Mouse (Mus musculus) midbrain, embryonic 10.5 days (tissue): ENCODE data around the gene Plcl2. TPM values are rescaled to one million over a fixed set of nuclear protein-coding genes. Genes with fewer than 3 reads are reported as not detected.
A peak's percentile ranks its signal among the peaks of the same experiment; 100 is the strongest.

Source experiments
- DNase-seq: peaks from one replicate; pipeline ENCODE4 v3.0.0-alpha.2; 2017; ENCODE audit warnings: low spot score
- H3K27ac ChIP-seq: fragments of 300-500 bp; sonication (generic); replicated peaks from 2 replicates; pipeline ENCODE4 v1.5.1; 2016; ENCODE audit warnings: mild to moderate bottlenecking
- H3K27me3 ChIP-seq: fragments of 300-500 bp; sonication (generic); 2 replicates; pipeline ENCODE4 v1.6.1; 2016; ENCODE audit warnings: low read depth, mild to moderate bottlenecking; ENCODE audit not compliant: poor library complexity, severe bottlenecking
- H3K36me3 ChIP-seq: fragments of 300-500 bp; sonication (generic); 2 replicates; pipeline ENCODE4 v1.6.1; 2016; ENCODE audit warnings: mild to moderate bottlenecking, moderate library complexity
- H3K4me1 ChIP-seq: fragments of 300-500 bp; sonication (generic); 2 replicates; pipeline ENCODE4 v1.6.1; 2016
- H3K4me3 ChIP-seq: fragments of 300-500 bp; sonication (generic); 2 replicates; pipeline ENCODE4 v1.5.1; 2016; ENCODE audit warnings: mild to moderate bottlenecking, moderate library complexity
- H3K9me3 ChIP-seq: fragments of 300-500 bp; sonication (generic); replicated peaks from 2 replicates; pipeline ENCODE4 v1.6.1; 2016; ENCODE audit warnings: mild to moderate bottlenecking
- WGBS: fragments of 180-500 bp; shearing (Covaris S2); methylation state at CpG from one replicate; pipeline ENCODE4 v1.1.7; 2016; 5-methylcytosine and 5-hydroxymethylcytosine counted together
- polyA plus RNA-seq: library from polyadenylated mRNA; unstranded; fragments of >200 nt; fragmentation: Nextera tagmentation; extraction: Ambion mirVana; gene quantifications from 2 replicates; pipeline ENCODE4 v1.2.1, GENCODE M21; 2016

Plcl2 gene
- polyA plus RNA-seq, 1 experiment from 2014 or later, result 3.8 TPM

GRCm38 (mm10) chr17:50505910-50506634, 3.1 kb upstream of the Plcl2 start:
- Histone ChIP-seq H3K9me3 (no peaks in the 10 kb centered on the region), H3K27ac (no peak overlapping the region), H3K4me1 (peaks cover 20% of the 10 kb centered on the region), H3K27me3 (peaks cover 16% of the 10 kb centered on the region), H3K4me3 (no peak overlapping the region), H3K36me3 (no peaks in the 10 kb centered on the region)
- DNase-seq, result no peak
- WGBS, result 88% methylated on average over 10 of the region's 10 CpGs

- H3K4me1 ChIP-seq, result peaks cover 22% of the 10 kb centered on the region
- no peaks in the 10 kb centered on the region for H3K36me3 ChIP-seq
- peaks cover 16% of the 10 kb centered on the region for H3K27me3 ChIP-seq
- DNase-seq, result no peak
- H3K4me3 ChIP-seq, result no peak overlapping the region
- WGBS, result 89% methylated on average over 13 of the region's 13 CpGs
- H3K27ac ChIP-seq, result no peak overlapping the region
- H3K9me3 ChIP-seq, result no peaks in the 10 kb centered on the region
Measured at GRCm38 (mm10) chr17:50506861-50507321, 2.3 kb upstream of the Plcl2 start.

- Histone ChIP-seq H3K4me1 (peaks cover 22% of the 10 kb centered on the region), H3K36me3 (no peaks in the 10 kb centered on the region), H3K27me3 (peaks cover 16% of the 10 kb centered on the region), H3K27ac (peak overlapping the region; percentile 96), H3K9me3 (no peaks in the 10 kb centered on the region), H3K4me3 (peak overlapping the region; percentile 87)
- no peak for DNase-seq
- WGBS, result 13% methylated on average over 18 of the region's 18 CpGs
Measured at GRCm38 (mm10) chr17:50508055-50508774, 988 bp upstream of the Plcl2 start.

- DNase-seq, result peak; percentile 90
- H3K27me3 ChIP-seq, result peaks cover 16% of the 10 kb centered on the region
- H3K4me3 ChIP-seq, result peak overlapping the region; percentile 87
- peak overlapping the region; percentile 96 for H3K27ac ChIP-seq
- no peaks in the 10 kb centered on the region for H3K36me3 ChIP-seq
- under 1% methylated on average over 55 of the region's 72 CpGs for WGBS
- no peaks in the 10 kb centered on the region for H3K9me3 ChIP-seq
- peaks cover 23% of the 10 kb centered on the region for H3K4me1 ChIP-seq
Measured at GRCm38 (mm10) chr17:50508775-50509250, 390 bp upstream of the Plcl2 start.

- WGBS, result 53% methylated on average over 2 of the region's 2 CpGs
- no peak for DNase-seq
- peak overlapping the region; percentile 96; the same call in 1 of the 2 replicates for H3K27ac ChIP-seq
Measured at GRCm38 (mm10) chr17:50510279-50510678, 1.1 kb downstream of the Plcl2 start.

GRCm38 (mm10) chr17:50510741-50511140, 1.5 kb downstream of the Plcl2 start:
- no peak overlapping the region for H3K27ac ChIP-seq
- H3K4me1 ChIP-seq, result peaks cover 37% of the 10 kb centered on the region
- H3K9me3 ChIP-seq, result no peaks in the 10 kb centered on the region
- H3K4me3 ChIP-seq, result peak overlapping the region; percentile 87
- H3K27me3 ChIP-seq, result peaks cover 16% of the 10 kb centered on the region
- DNase-seq, result no peak
- H3K36me3 ChIP-seq, result no peaks in the 10 kb centered on the region
- 84% methylated on average over 1 of the region's 1 CpGs for WGBS

More at GRCm38 (mm10) chr17:50510279-50510678, 1.1 kb downstream of the Plcl2 start:
- Histone ChIP-seq H3K27me3 (peaks cover 16% of the 10 kb centered on the region), H3K4me3 (peak overlapping the region; percentile 87), H3K9me3 (no peaks in the 10 kb centered on the region), H3K36me3 (no peaks in the 10 kb centered on the region), H3K4me1 (peaks cover 36% of the 10 kb centered on the region)

- no peak for DNase-seq
- Histone ChIP-seq H3K4me3 (no peak overlapping the region), H3K27ac (no peak overlapping the region), H3K27me3 (peaks cover 11% of the 10 kb centered on the region), H3K4me1 (peaks cover 47% of the 10 kb centered on the region), H3K36me3 (no peaks in the 10 kb centered on the region), H3K9me3 (no peaks in the 10 kb centered on the region)
- 88% methylated on average over 5 of the region's 5 CpGs for WGBS
Measured at GRCm38 (mm10) chr17:50512222-50512621, 3.0 kb downstream of the Plcl2 start.

GRCm38 (mm10) chr17:50512841-50513240, 3.6 kb downstream of the Plcl2 start:
- DNase-seq, result no peak
- H3K36me3 ChIP-seq, result no peaks in the 10 kb centered on the region
- peaks cover 47% of the 10 kb centered on the region for H3K4me1 ChIP-seq
- WGBS, result 93% methylated on average over 7 of the region's 7 CpGs
- H3K9me3 ChIP-seq, result no peaks in the 10 kb centered on the region
- no peak overlapping the region for H3K4me3 ChIP-seq
- peaks cover 6% of the 10 kb centered on the region for H3K27me3 ChIP-seq
- H3K27ac ChIP-seq, result no peak overlapping the region

- H3K4me1 ChIP-seq, result peaks cover 46% of the 10 kb centered on the region
- peaks cover 1% of the 10 kb centered on the region; the same call in 1 of the 2 replicates for H3K27me3 ChIP-seq
- 97% methylated on average over 7 of the region's 7 CpGs for WGBS
- H3K27ac ChIP-seq, result no peak overlapping the region
- no peaks in the 10 kb centered on the region for H3K36me3 ChIP-seq
- no peaks in the 10 kb centered on the region for H3K9me3 ChIP-seq
- no peak overlapping the region for H3K4me3 ChIP-seq
- DNase-seq, result no peak
Measured at GRCm38 (mm10) chr17:50513376-50513775, 4.2 kb downstream of the Plcl2 start.

- 80% methylated on average over 7 of the region's 7 CpGs for WGBS
- Histone ChIP-seq H3K4me3 (no peak overlapping the region), H3K36me3 (no peaks in the 10 kb centered on the region), H3K9me3 (no peaks in the 10 kb centered on the region), H3K4me1 (peaks cover 42% of the 10 kb centered on the region), H3K27me3 (no peaks in the 10 kb centered on the region), H3K27ac (no peak overlapping the region)
- no peak for DNase-seq
Measured at GRCm38 (mm10) chr17:50514012-50514411, 4.8 kb downstream of the Plcl2 start.

- peaks cover 29% of the 10 kb centered on the region for H3K4me1 ChIP-seq
- H3K27me3 ChIP-seq, result no peaks in the 10 kb centered on the region
- H3K27ac ChIP-seq, result no peak overlapping the region
- H3K4me3 ChIP-seq, result no peak overlapping the region
- no peaks in the 10 kb centered on the region for H3K9me3 ChIP-seq
- DNase-seq, result no peak
- WGBS, result 83% methylated on average over 4 of the region's 4 CpGs
- H3K36me3 ChIP-seq, result no peaks in the 10 kb centered on the region
Measured at GRCm38 (mm10) chr17:50515926-50516325, 6.7 kb downstream of the Plcl2 start.

- no peak overlapping the region for H3K4me3 ChIP-seq
- peaks cover 25% of the 10 kb centered on the region for H3K4me1 ChIP-seq
- no peaks in the 10 kb centered on the region for H3K27me3 ChIP-seq
- DNase-seq, result no peak
- H3K36me3 ChIP-seq, result no peaks in the 10 kb centered on the region
- no peaks in the 10 kb centered on the region for H3K9me3 ChIP-seq
- WGBS, result 87% methylated on average over 6 of the region's 6 CpGs
- no peak overlapping the region for H3K27ac ChIP-seq
Measured at GRCm38 (mm10) chr17:50517781-50518415, 8.7 kb downstream of the Plcl2 start.
